ENCODE assay signal across 10 mouse cellular contexts in genomic region chr7:141191796-141192685, GRCm38 (mm10). TPM values are rescaled to one million over a fixed set of nuclear protein-coding genes. Genes with fewer than 3 reads are reported as not detected.
DNase-seq lines count a peak whose midpoint lies in the region; ATAC-seq and TF ChIP-seq lines count a peak whose summit lies in the region.
"Had no signal": no experiment of that assay in that cellular context is flagged by ENCODE, and none has a peak within 500 bp of the region (broad histone marks: within the 10 kb centered on the region; RNA-seq: fewer than 3 reads in every experiment).

No protein-coding gene starts in this region.

- H3K36me3 ChIP-seq in lung, postnatal 0 days (ENCODE audit: insufficient read depth, low read length), result peaks cover 29% of the 10 kb centered on the region
- H3K36me3 ChIP-seq in liver, embryonic 12.5 days, result peaks cover 41% of the 10 kb centered on the region
- H3K36me3 ChIP-seq in stomach, postnatal 0 days (ENCODE audit: control insufficient read depth, insufficient read depth, low read length), result peaks cover 26% of the 10 kb centered on the region

- no peak for TF ChIP-seq CTCF in lung, postnatal 0 days (IDR thresholded peaks at IDR 0.05)
- no peak for TF ChIP-seq CTCF in lung, adult 2 months (IDR thresholded peaks at IDR 0.05; ENCODE audit: insufficient read depth, low read length)
- no peak for TF ChIP-seq CTCF in stomach, postnatal 0 days (IDR thresholded peaks at IDR 0.05; ENCODE audit: low read depth)
- no peak for TF ChIP-seq CTCF in cerebellum, adult 2 months (IDR thresholded peaks at IDR 0.05; ENCODE audit: borderline replicate concordance, insufficient read depth, low read depth, low read length)

- no peak for TF ChIP-seq POLR2A in lung, adult 2 months (IDR thresholded peaks at IDR 0.05; ENCODE audit: borderline replicate concordance, extremely low read depth, low read depth, low read length)
- no peak for TF ChIP-seq POLR2A in cerebellum, adult 2 months (IDR thresholded peaks at IDR 0.05; ENCODE audit: borderline replicate concordance, insufficient read depth, low read length)

- H3K9ac ChIP-seq in lung, postnatal 0 days (replicated peaks; ENCODE audit: low read depth), result no peak overlapping the region
- peak overlapping the region; percentile 98 for H3K9ac ChIP-seq in liver, embryonic 12.5 days
- no peak overlapping the region; the same call in 1 of the 2 replicates for H3K9ac ChIP-seq in stomach, postnatal 0 days (ENCODE audit: low read length)

- H3K9me3 ChIP-seq in lung, postnatal 0 days (ENCODE audit: low read length), result no peaks in the 10 kb centered on the region
- no peaks in the 10 kb centered on the region for H3K9me3 ChIP-seq in liver, embryonic 12.5 days (replicated peaks)
- no peaks in the 10 kb centered on the region for H3K9me3 ChIP-seq in stomach, postnatal 0 days (ENCODE audit: control insufficient read depth, low read length)

- no peaks in the 10 kb centered on the region for H3K27me3 ChIP-seq in lung, postnatal 0 days (replicated peaks; ENCODE audit: insufficient read depth, low read length)
- H3K27me3 ChIP-seq in liver, embryonic 12.5 days (replicated peaks), result no peaks in the 10 kb centered on the region
- no peaks in the 10 kb centered on the region for H3K27me3 ChIP-seq in stomach, postnatal 0 days (ENCODE audit: control insufficient read depth, insufficient read depth, low read length)
- no peaks in the 10 kb centered on the region for H3K27me3 ChIP-seq in cerebellum, adult 2 months (ENCODE audit: control insufficient read depth, insufficient read depth, low read length)

- H3K4me3 ChIP-seq in lung, postnatal 0 days (ENCODE audit: low read depth, low read length), result no peak overlapping the region
- no peak overlapping the region for H3K4me3 ChIP-seq in lung, adult 2 months (replicated peaks; ENCODE audit: extremely low read depth, low read depth, low read length)
- H3K4me3 ChIP-seq in liver, embryonic 12.5 days, result peak overlapping the region; percentile 93
- H3K4me3 ChIP-seq in stomach, postnatal 0 days (ENCODE audit: low read depth, low read length), result peak overlapping the region; percentile 76; the same call in 1 of the 2 replicates
- no peak overlapping the region for H3K4me3 ChIP-seq in cerebellum, adult 2 months (replicated peaks; ENCODE audit: insufficient read depth, low read depth, low read length)

- peak overlapping the region; percentile 93 for H3K4me2 ChIP-seq in lung, postnatal 0 days (replicated peaks; ENCODE audit: low read depth, low read length)
- H3K4me2 ChIP-seq in liver, embryonic 12.5 days, result peak overlapping the region; percentile 92
- peak overlapping the region; percentile 87 for H3K4me2 ChIP-seq in stomach, postnatal 0 days (replicated peaks; ENCODE audit: low read depth)

- no peak for TF ChIP-seq EP300 in lung, postnatal 0 days (IDR thresholded peaks at IDR 0.05)
- TF ChIP-seq EP300 in stomach, postnatal 0 days (optimal IDR thresholded peaks at IDR 0.05), result no peak

- H3K27ac ChIP-seq in lung, postnatal 0 days (ENCODE audit: low read length), result no peak overlapping the region
- H3K27ac ChIP-seq in liver, embryonic 12.5 days, result peak overlapping the region; percentile 95
- H3K27ac ChIP-seq in stomach, postnatal 0 days (replicated peaks), result no peak overlapping the region
- no peak overlapping the region for H3K27ac ChIP-seq in cerebellum, adult 2 months (ENCODE audit: insufficient read depth, low read length)

- WGBS in lung, postnatal 0 days, result 86% methylated on average over 24 of the region's 24 CpGs
- WGBS in lung, adult 2 months, result 88% methylated on average over 24 of the region's 24 CpGs
- WGBS in liver, embryonic 12.5 days (ENCODE audit: insufficient replicate concordance), result 90% methylated on average over 24 of the region's 24 CpGs
- 87% methylated on average over 24 of the region's 24 CpGs for WGBS in stomach, postnatal 0 days
- WGBS in cerebellum, adult 2 months, result 76% methylated on average over 24 of the region's 24 CpGs

- ATAC-seq in lung, postnatal 0 days, result no peak
- ATAC-seq in liver, embryonic 12.5 days, result no peak
- ATAC-seq in stomach, postnatal 0 days (ENCODE audit: low FRiP score, low TSS enrichment), result no peak

- H3K4me1 ChIP-seq in lung, postnatal 0 days (ENCODE audit: insufficient read depth, low read depth, low read length), result peaks cover 14% of the 10 kb centered on the region; the same call in 1 of the 2 replicates
- H3K4me1 ChIP-seq in lung, adult 2 months (ENCODE audit: control insufficient read depth, insufficient read depth, low read length), result peaks cover 10% of the 10 kb centered on the region
- H3K4me1 ChIP-seq in liver, embryonic 12.5 days, result peaks cover 61% of the 10 kb centered on the region
- H3K4me1 ChIP-seq in stomach, postnatal 0 days (replicated peaks; ENCODE audit: control insufficient read depth, insufficient read depth), result peaks cover 6% of the 10 kb centered on the region; the same call in 1 of the 2 replicates
- H3K4me1 ChIP-seq in cerebellum, adult 2 months (ENCODE audit: control insufficient read depth, insufficient read depth, low read length), result peaks cover 14% of the 10 kb centered on the region

- DNase-seq in cerebellum, postnatal 10 days, result peak; percentile 42 to 53
- no peak for DNase-seq in cerebellum, adult 9-11 months
- DNase-seq in lung, postnatal 0 days (ENCODE audit: low spot score), result no peak
- no peak for DNase-seq in lung, adult 2 months
- no peak for DNase-seq in stomach, postnatal 0 days (ENCODE audit: low spot score)
- no peak for DNase-seq in natural killer cell, adult 2 months (ENCODE audit: low spot score in 2 of 2)
- DNase-seq in cerebellum, adult 2 months, result no peak
- DNase-seq: embryo, embryonic 11 days; kidney, adult 9 months had no signal

RNA-seq across cellular contexts. Expression of gene Hras, which starts 1.8 kb away (rescaled TPM):
- polyA plus RNA-seq in lung, postnatal 0 days (2015; fragmentation: Nextera tagmentation; extraction: Ambion mirVana), result 121 and 126 TPM in 2 replicates
- polyA plus RNA-seq in lung, adult 2 months (2012; rRNA removed), result 77.3 and 91.5 TPM in 2 replicates
- 124 and 125 TPM in 2 replicates for polyA plus RNA-seq in liver, embryonic 12.5 days (2016; fragmentation: Nextera tagmentation; extraction: Ambion mirVana)
- 118 and 125 TPM in 2 replicates for polyA plus RNA-seq in stomach, postnatal 0 days (2015; fragmentation: Nextera tagmentation; extraction: Ambion mirVana)
- polyA plus RNA-seq in cerebellum, adult 2 months (2012; rRNA removed), result 169 and 186 TPM in 2 replicates

RNA-seq across cellular contexts. Expression of gene Lrrc56, which starts 1.9 kb away (rescaled TPM):
- polyA plus RNA-seq in lung, postnatal 0 days (2015; fragmentation: Nextera tagmentation; extraction: Ambion mirVana), result 6.8 and 7.4 TPM in 2 replicates
- 15.8 TPM in 2 replicates for polyA plus RNA-seq in lung, adult 2 months (2012; rRNA removed)
- polyA plus RNA-seq in liver, embryonic 12.5 days (2016; fragmentation: Nextera tagmentation; extraction: Ambion mirVana), result 16.4 and 17.9 TPM in 2 replicates
- polyA plus RNA-seq in stomach, postnatal 0 days (2015; fragmentation: Nextera tagmentation; extraction: Ambion mirVana), result 2.8 and 3.5 TPM in 2 replicates
- 5.6 and 6.3 TPM in 2 replicates for polyA plus RNA-seq in cerebellum, adult 2 months (2012; rRNA removed)

RNA-seq across cellular contexts. Expression of gene Rnh1, which starts 19.4 kb away (rescaled TPM):
- 181 and 187 TPM in 2 replicates for polyA plus RNA-seq in lung, postnatal 0 days (2015; fragmentation: Nextera tagmentation; extraction: Ambion mirVana)
- polyA plus RNA-seq in lung, adult 2 months (2012; rRNA removed), result 128 and 195 TPM in 2 replicates
- 55.0 and 65.0 TPM in 2 replicates for polyA plus RNA-seq in liver, embryonic 12.5 days (2016; fragmentation: Nextera tagmentation; extraction: Ambion mirVana)
- 216 and 220 TPM in 2 replicates for polyA plus RNA-seq in stomach, postnatal 0 days (2015; fragmentation: Nextera tagmentation; extraction: Ambion mirVana)
- 66.9 and 67.4 TPM in 2 replicates for polyA plus RNA-seq in cerebellum, adult 2 months (2012; rRNA removed)

RNA-seq across cellular contexts. Expression of gene Lmntd2, which starts 21.8 kb away (rescaled TPM):
- 0.97 and 1.0 TPM in 2 replicates for polyA plus RNA-seq in lung, postnatal 0 days (2015; fragmentation: Nextera tagmentation; extraction: Ambion mirVana)
- polyA plus RNA-seq in lung, adult 2 months (2012; rRNA removed), result 4.4 and 5.6 TPM in 2 replicates
- polyA plus RNA-seq in liver, embryonic 12.5 days (2016; fragmentation: Nextera tagmentation; extraction: Ambion mirVana), result 0.99 and 1.1 TPM in 2 replicates
- polyA plus RNA-seq in stomach, postnatal 0 days (2015; fragmentation: Nextera tagmentation; extraction: Ambion mirVana), result 2.7 and 3.6 TPM in 2 replicates
- polyA plus RNA-seq in cerebellum, adult 2 months (2012; rRNA removed), result 0.19 and 0.26 TPM in 2 replicates

RNA-seq across cellular contexts. Expression of gene Rassf7, which starts 23.6 kb away (rescaled TPM):
- polyA plus RNA-seq in lung, postnatal 0 days (2015; fragmentation: Nextera tagmentation; extraction: Ambion mirVana), result 93.6 and 98.7 TPM in 2 replicates
- polyA plus RNA-seq in lung, adult 2 months (2012; rRNA removed), result 87.1 and 92.9 TPM in 2 replicates
- polyA plus RNA-seq in liver, embryonic 12.5 days (2016; fragmentation: Nextera tagmentation; extraction: Ambion mirVana), result 27.3 and 28.3 TPM in 2 replicates
- 84.2 and 105 TPM in 2 replicates for polyA plus RNA-seq in stomach, postnatal 0 days (2015; fragmentation: Nextera tagmentation; extraction: Ambion mirVana)
- 5.5 TPM in 2 replicates for polyA plus RNA-seq in cerebellum, adult 2 months (2012; rRNA removed)

Comparison
In these comparisons a context has a peak if more than half of its experiments do, and no peak if none do; other contexts are left out.
1. DNase-seq: peak in cerebellum, postnatal 10 days (2 of 2); none in cerebellum, adult 9-11 months (single experiment), lung, postnatal 0 days (single experiment), lung, adult 2 months (single experiment), stomach, postnatal 0 days (single experiment), natural killer cell, adult 2 months (0 of 2) and cerebellum, adult 2 months (0 of 2).
2. H3K4me3 ChIP-seq: peak in liver, embryonic 12.5 days (single experiment) and stomach, postnatal 0 days (single experiment); none in lung, postnatal 0 days (single experiment), lung, adult 2 months (single experiment) and cerebellum, adult 2 months (single experiment).
3. Peak in every context shown above with its lines, with median percentiles within 50 percentile points of each other: H3K4me2 ChIP-seq.